Mouse (Mus musculus) heart, adult 9 months (tissue): ENCODE results near the gene Agt.

Source experiments
- DNase-seq, 2 experiments: peaks; one replicate each; pipeline ENCODE4 v3.0.0; 2022; ENCODE audit warnings: low spot score in 2 of 2

Gene Agt

DNA sequence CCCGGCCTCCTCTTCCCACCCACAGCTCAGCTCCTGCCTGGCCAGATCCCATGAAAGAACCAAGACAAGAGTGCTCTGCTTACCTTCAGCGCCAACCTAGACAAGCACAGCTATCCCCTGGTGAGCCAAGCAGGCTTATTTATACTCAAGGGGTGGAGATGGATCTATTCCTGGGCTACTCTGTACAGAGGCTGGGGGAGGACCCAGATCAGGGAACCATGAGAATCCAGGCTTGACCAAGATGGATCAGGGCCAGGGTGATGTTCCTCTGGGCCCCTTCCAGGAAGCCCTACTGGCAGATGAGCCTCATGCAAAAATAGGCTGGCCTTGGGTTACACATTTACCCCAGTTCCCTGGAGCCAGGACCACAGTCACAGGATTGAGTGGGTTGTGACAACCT is at the start of gene Agt:
Gene Agt (minus strand): TSS at position 114 of the 400 bp plus-strand sequence.
- peak; percentile 79 to 81 for DNase-seq

GRCm38 (mm10) chr8:124618252-124618651 is 48.7 kb upstream of the Agt start:
- no peak for DNase-seq

GRCm38 (mm10) chr8:124617266-124617869 is 47.9 kb upstream of the Agt start:
- DNase-seq: peak; percentile 53 to 78

DNA sequence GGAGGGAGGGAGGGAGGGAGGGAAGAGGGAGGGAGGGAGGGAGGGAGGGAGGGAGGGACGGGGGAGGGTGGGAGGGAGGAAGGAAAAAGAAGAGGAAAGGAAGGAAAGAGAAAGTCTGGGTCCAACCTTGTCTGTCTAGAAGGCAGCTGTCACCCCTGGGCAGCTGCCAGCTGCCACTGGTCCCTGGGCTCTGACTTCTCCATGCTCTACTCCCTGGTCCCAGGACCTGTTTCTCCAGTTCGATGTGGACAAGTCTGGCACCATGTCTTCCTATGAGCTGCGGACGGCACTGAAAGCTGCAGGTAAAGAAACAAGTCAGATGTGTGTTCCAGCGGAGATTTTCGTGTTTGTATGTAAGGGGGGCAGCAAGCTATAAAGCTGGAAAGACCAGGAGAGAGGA is 44.8 kb upstream of the Agt start:
- no peak for DNase-seq

DNA sequence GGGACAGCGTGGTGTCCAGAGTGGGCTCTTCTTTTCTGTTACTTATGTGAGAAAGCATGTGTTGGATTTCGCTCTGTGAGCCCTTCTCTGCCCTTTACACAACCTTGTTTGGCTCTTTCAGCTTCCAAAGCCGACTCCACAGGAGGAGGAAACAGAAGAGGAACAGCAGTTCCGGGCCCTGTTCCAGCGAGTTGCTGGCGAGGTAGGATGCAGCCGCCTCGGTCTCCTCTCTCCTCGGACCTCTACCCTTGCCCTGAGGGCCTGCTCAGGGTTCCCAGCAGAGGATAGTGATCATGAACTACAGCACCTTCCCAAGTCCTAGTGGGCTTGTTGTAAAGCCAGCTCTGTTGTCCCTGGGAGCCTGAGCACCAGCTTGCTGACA is 39.5 kb upstream of the Agt start:
- DNase-seq: no peak

- DNase-seq: no peak
These were observed 38.9 kb upstream of the Agt start for GRCm38 (mm10) chr8:124608239-124608971.

DNA sequence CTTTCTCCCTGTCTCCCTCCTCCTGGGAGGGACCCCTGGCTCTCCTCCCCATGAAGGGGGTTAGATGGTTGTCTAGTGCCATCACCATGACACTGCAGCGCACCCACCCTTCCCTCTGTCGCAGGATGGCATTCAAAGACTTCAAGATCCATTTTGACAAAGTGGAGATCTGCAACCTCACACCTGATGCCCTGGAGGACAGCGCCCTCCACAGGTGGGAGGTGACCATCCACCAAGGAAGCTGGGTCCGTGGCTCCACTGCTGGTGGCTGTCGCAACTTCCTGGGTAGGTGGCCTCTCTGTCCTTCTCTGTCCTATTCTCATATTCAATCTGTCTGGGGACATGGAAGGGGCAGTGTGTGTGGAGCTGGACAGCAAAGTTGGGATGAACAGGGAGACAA is 34.6 kb upstream of the Agt start:
- no peak for DNase-seq

GRCm38 (mm10) chr8:124589393-124589792 is 19.9 kb upstream of the Agt start:
- DNase-seq: no peak

DNA sequence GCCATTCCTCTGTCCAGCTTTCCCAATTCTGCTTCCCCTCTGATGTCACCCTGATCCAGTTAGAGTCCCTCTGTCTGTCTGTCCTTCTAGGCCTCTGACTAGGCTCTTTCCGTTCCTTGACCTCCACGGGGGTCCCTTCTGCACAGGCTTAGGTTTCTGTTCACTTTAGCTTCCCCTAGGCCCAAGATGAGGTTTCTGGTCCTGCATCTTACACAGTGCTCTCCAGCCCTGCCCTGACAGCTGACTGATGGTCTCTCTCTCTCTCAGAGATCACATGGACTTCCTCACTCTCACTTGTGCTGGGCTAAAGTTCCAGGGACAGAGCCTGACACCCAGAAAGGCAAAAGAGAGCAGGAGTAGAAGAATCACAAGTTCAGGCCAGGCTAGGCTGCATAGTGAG is 17.1 kb upstream of the Agt start:
- DNase-seq: no peak

DNA sequence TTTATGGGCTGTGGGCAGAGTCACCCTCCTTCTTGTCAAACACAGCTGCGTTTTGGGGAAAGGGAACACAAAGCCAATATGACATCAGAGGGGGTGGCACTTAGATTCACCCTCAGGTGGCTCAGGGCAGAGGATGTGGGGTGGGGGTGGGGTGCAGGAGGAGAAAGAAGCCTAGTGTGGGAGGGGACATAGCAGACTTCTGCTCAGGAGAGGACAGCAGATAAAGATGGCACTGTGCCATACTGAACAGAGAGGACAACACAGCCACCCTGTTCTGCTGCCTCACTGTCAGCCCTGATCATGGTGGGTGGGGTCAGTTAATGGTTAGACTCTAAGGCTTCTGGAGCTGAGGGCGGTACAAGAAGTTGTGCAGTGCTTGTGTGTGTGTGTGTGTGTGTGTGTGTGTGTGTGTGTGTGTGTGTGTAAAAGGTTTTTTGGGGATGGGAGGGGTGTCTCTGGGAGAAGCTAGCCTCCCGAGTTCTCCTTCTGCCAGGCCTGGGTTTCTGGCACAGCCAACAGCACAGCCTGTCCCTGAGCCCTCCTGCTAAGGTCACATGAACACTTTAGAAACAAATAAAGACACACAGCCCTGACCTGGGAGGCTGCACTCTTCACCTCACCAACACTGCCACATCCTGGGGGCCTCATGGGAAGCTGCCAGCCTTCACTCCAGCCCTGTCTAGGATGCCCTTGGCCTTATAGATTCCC is 16.4 kb upstream of the Agt start:
- peak in 1 of 2 experiments; percentile 54 for DNase-seq

- DNase-seq: no peak
These were observed 7.2 kb upstream of the Agt start for GRCm38 (mm10) chr8:124576751-124577150.

DNA sequence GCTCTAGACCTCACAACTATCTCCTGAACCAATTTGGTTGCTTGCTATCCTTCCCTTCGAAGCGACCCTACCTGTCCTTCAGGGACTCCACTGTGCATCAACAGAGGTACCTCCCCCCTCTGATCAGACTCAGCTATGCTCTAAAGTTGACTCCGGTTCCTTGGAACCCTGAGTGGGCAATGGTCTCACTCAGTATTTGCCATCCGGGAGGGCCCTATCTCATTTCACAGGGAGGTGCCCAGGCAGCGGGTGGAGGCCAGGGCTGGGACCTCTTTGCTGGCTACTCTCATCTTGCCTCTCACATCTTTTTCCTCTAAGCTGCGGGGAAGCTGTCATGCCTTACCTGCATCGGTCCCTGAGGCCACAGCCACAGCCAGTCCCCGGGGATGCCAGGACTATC is 6.3 kb upstream of the Agt start, which contains the start of gene Capn9:
Gene Capn9 (plus strand): TSS at position 301 of the 400 bp plus-strand sequence.
- DNase-seq: no peak

DNA sequence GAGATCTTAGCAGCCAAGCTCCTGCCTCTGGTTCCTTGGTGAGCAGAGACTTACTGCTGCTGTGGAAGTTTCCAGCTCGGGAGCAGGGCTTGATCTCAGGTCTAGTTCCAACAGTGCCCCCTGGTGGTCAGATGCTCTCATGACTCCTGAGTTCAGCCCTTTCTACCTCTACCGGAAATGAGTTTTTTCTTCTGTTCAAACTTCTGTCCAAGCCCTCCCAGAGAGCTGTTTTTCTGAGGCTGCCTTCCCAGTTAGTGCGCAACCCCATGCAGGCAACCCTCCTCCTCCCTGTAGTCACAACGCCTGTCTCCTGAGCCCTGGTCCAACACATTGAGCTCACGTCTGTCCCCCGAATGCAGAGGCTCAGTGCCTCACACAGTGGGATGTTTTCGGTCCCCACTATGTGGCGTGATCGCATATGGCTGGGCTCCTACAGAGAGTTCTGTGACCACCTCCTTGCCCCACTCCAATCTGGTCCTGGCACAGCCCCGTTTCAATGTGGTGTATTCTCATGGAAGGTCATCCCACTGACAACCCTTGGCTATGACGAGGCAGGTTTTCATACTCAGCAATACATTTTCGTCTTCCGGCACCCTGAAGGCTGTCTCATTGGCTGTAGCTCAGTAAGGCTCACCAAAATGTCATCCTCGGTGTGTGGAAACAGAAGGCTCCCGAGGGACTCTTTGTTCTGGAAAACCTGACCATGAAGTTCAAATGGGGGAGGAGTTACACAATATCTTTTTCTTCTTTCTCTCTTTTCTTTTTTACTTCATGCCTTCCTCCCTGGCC is 4.2 kb upstream of the Agt start:
- DNase-seq: peak; percentile 59 to 82

DNA sequence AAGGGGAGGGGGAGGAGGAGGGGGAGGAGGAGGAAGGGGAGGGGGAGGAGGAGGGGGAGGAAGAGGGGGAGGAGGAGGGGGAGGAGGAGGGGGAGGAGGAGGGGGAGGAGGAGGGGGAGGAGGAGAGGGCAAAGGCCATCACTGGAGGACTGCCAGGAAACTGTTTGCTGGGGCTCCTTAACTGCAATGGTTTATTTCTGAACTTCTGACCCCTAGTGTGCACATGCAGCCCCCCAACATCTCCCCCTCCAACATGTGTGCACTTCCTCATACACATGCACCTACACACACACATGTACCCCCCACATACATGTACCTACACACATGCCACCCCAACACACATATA is 2.9 kb upstream of the Agt start:
- no peak for DNase-seq

DNA sequence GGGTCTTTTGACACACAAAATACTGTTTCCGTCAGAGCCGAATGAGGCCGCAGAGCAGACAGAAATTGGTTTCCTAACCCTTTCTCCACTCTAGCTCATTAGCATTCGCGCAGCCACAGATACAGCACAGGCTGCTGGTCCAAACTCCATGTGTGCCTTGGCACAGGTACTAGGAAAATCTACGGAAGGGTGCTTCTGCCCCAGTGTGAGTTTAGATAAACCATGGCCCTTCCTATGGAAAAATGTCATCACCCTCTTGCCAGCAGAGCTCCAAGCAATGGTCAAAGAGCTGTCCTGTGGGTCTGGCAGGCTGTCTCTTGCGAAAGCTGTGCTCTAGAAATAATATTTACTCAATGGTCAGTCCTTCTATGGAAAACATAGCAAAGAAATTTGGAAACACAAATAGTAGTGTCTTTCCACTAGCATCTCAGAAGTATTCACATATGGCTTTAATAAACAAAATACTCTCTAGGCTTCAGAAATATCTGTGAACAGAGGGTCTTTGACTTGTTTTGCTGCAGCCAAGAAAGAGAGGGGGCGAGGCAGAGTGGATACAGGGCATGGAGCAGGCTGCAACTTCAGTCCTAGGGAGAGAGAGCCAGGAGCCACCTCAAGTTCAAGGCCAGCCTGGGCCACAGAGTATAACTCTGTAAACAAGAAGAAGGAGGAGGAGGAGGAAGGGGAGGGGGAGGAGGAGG is 2.4 kb upstream of the Agt start:
- peak in 1 of 2 experiments; percentile 36 for DNase-seq

- DNase-seq: peak in 1 of 2 experiments; percentile 17
These were observed 406 bp downstream of the Agt start for GRCm38 (mm10) chr8:124569100-124569499.

DNA sequence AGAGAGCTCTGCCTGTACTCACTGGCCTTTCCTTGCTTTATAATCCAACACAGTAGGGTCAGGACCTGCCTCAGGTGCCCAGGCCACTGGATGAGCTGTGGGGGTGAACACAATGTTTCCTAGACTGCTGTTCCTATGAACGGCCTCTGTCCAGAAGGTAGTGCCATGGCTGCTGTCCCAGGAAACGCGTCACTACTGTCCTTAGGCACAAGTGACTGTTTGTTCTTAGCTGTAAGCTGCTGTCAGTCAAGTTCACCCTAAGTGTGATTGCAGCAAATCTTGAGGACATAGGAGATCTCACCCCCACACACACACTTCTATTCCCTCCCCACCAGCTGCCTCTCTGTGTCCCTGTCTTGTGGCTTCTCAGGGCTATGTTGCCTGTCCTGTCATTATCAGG is 1.9 kb downstream of the Agt start:
- peak; percentile 29 to 39 for DNase-seq

GRCm38 (mm10) chr8:124567126-124567525 is 2.4 kb downstream of the Agt start:
- no peak for DNase-seq

- no peak for DNase-seq
These were observed 12.0 kb downstream of the Agt start for GRCm38 (mm10) chr8:124557476-124557875.

GRCm38 (mm10) chr8:124556658-124557057 is 12.8 kb downstream of the Agt start:
- DNase-seq: no peak

GRCm38 (mm10) chr8:124556164-124556563 is 13.3 kb downstream of the Agt start:
- DNase-seq: no peak
